Comparison of ENCODE assay signal across 9 mouse cellular contexts in the genomic region with DNA sequence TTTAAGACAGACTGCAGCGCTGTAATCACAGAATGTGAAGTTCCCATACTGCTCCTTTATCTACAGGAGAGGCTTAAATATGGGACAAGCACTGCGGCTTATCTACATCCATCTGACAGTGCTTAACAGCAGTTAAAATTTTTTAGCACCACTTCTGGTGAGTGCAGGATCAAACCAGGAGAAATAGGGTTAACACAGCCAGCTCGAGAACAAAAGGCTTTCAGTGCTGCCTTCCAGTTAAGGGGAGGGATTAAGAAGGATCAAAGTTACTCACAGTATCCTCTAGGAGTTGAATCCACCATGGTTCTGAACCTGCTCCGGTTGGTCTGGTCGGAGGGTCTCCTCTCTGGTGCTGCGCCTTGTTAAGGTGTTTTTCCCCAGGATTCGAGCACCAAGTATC. TPM values are rescaled to one million over a fixed set of nuclear protein-coding genes. Genes with fewer than 3 reads are reported as not detected.
DNase-seq lines count a peak whose midpoint lies in the region; ATAC-seq and TF ChIP-seq lines count a peak whose summit lies in the region.
"Not testable (repeated sequence)": the region's sequence is repeated elsewhere in the genome, so short reads cannot be mapped to it uniquely, and the experiment has no call there.
"Had no signal": no experiment of that assay in that cellular context is flagged by ENCODE, and none has a peak within 500 bp of the region (broad histone marks: within the 10 kb centered on the region; RNA-seq: fewer than 3 reads in every experiment).

No protein-coding gene starts in this region.

- not testable (repeated sequence) for H3K9me3 ChIP-seq in forebrain, embryonic 13.5 days (replicated peaks); heart, embryonic 13.5 days; hindbrain, postnatal 0 days (ENCODE audit: low read length); limb, embryonic 10.5 days (replicated peaks); midbrain, postnatal 0 days (ENCODE audit: low read length); stomach, embryonic 16.5 days (replicated peaks; ENCODE audit: control insufficient read depth, low read length)

- ATAC-seq in forebrain, embryonic 13.5 days; heart, embryonic 13.5 days (ENCODE audit: extremely low read depth, insufficient number of reproducible peaks, low FRiP score, low TSS enrichment); hindbrain, postnatal 0 days; midbrain, postnatal 0 days (ENCODE audit: low FRiP score); stomach, embryonic 16.5 days (ENCODE audit: insufficient read depth, low FRiP score): not testable (repeated sequence)

- H3K4me2 ChIP-seq in forebrain, embryonic 13.5 days, result peak overlapping the region; percentile 54
- peak overlapping the region; percentile 67 for H3K4me2 ChIP-seq in heart, embryonic 13.5 days
- H3K4me2 ChIP-seq in hindbrain, postnatal 0 days (ENCODE audit: low read depth, low read length), result peak overlapping the region; percentile 50
- peak overlapping the region; percentile 41 for H3K4me2 ChIP-seq in midbrain, postnatal 0 days (ENCODE audit: low read depth, low read length, poor library complexity, severe bottlenecking)
- H3K4me2 ChIP-seq in stomach, embryonic 16.5 days (ENCODE audit: low read depth, low read length), result peak overlapping the region; percentile 44

- DNase-seq in embryo, embryonic 10.5 days (ENCODE audit: low spot score), result peak; percentile 47
- peak; percentile 14 for DNase-seq in hindbrain, postnatal 0 days (ENCODE audit: low spot score)
- not testable (repeated sequence) for DNase-seq in limb, embryonic 10.5 days (ENCODE audit: low spot score); lung, adult 2 months
- peak; percentile 32 for DNase-seq in midbrain, postnatal 0 days (ENCODE audit: low spot score)

- H3K36me3 ChIP-seq in forebrain, embryonic 13.5 days (ENCODE audit: poor library complexity, severe bottlenecking); heart, embryonic 13.5 days; hindbrain, postnatal 0 days (ENCODE audit: insufficient read depth, low read length); limb, embryonic 10.5 days; midbrain, postnatal 0 days (ENCODE audit: insufficient read depth, low read length); stomach, embryonic 16.5 days (ENCODE audit: control insufficient read depth, insufficient read depth, low read length): not testable (repeated sequence)

- TF ChIP-seq POLR2A in lung, adult 2 months (IDR thresholded peaks at IDR 0.05; ENCODE audit: borderline replicate concordance, extremely low read depth, low read depth, low read length), result not testable (repeated sequence)

- H3K4me3 ChIP-seq in forebrain, embryonic 13.5 days, result peak overlapping the region; percentile 54
- peak overlapping the region; percentile 62 for H3K4me3 ChIP-seq in heart, embryonic 13.5 days
- H3K4me3 ChIP-seq in hindbrain, postnatal 0 days (ENCODE audit: low read length), result peak overlapping the region; percentile 59
- peak overlapping the region; percentile 57 for H3K4me3 ChIP-seq in limb, embryonic 10.5 days
- H3K4me3 ChIP-seq in lung, adult 2 months (replicated peaks; ENCODE audit: extremely low read depth, low read depth, low read length), result peak overlapping the region; percentile 34
- H3K4me3 ChIP-seq in midbrain, postnatal 0 days (ENCODE audit: low read depth, low read length), result peak overlapping the region; percentile 57
- peak overlapping the region; percentile 57 for H3K4me3 ChIP-seq in stomach, embryonic 16.5 days (replicated peaks; ENCODE audit: low read length)

- peak overlapping the region; percentile 70 for H3K9ac ChIP-seq in forebrain, embryonic 13.5 days
- peak overlapping the region; percentile 77 for H3K9ac ChIP-seq in heart, embryonic 13.5 days
- not testable (repeated sequence) for H3K9ac ChIP-seq in hindbrain, postnatal 0 days (replicated peaks; ENCODE audit: low read length); midbrain, postnatal 0 days (replicated peaks; ENCODE audit: low read length, poor library complexity, severe bottlenecking)
- H3K9ac ChIP-seq in stomach, embryonic 16.5 days (ENCODE audit: low read length), result peak overlapping the region; percentile 50; the same call in 1 of the 2 replicates

- H3K27me3 ChIP-seq in forebrain, embryonic 13.5 days; heart, embryonic 13.5 days (replicated peaks); hindbrain, postnatal 0 days (ENCODE audit: insufficient read depth, low read length); limb, embryonic 10.5 days (ENCODE audit: low read depth, poor library complexity, severe bottlenecking); midbrain, postnatal 0 days (ENCODE audit: insufficient read depth, low read length); stomach, embryonic 16.5 days (ENCODE audit: control insufficient read depth, insufficient read depth, low read length): not testable (repeated sequence)

- H3K4me1 ChIP-seq in forebrain, embryonic 13.5 days; heart, embryonic 13.5 days; hindbrain, postnatal 0 days (ENCODE audit: insufficient read depth, low read length); limb, embryonic 10.5 days; lung, adult 2 months (ENCODE audit: control insufficient read depth, insufficient read depth, low read length); midbrain, postnatal 0 days (ENCODE audit: insufficient read depth, low read length); stomach, embryonic 16.5 days (ENCODE audit: control insufficient read depth, insufficient read depth, low read length): not testable (repeated sequence)

- not testable (repeated sequence) for TF ChIP-seq CTCF in hindbrain, postnatal 0 days (IDR thresholded peaks at IDR 0.05; ENCODE audit: low read depth); lung, adult 2 months (IDR thresholded peaks at IDR 0.05; ENCODE audit: insufficient read depth, low read length); midbrain, postnatal 0 days (IDR thresholded peaks at IDR 0.05)

- WGBS in forebrain, embryonic 13.5 days, result 14% methylated on average over 7 of the region's 7 CpGs
- 14% methylated on average over 7 of the region's 7 CpGs for WGBS in heart, embryonic 13.5 days
- WGBS in hindbrain, postnatal 0 days, result 17% methylated on average over 7 of the region's 7 CpGs
- 8% methylated on average over 7 of the region's 7 CpGs for WGBS in limb, embryonic 10.5 days
- WGBS in lung, adult 2 months, result 14% methylated on average over 7 of the region's 7 CpGs
- 9% methylated on average over 7 of the region's 7 CpGs for WGBS in midbrain, postnatal 0 days
- WGBS in stomach, embryonic 16.5 days, result 14% methylated on average over 7 of the region's 7 CpGs

- H3K27ac ChIP-seq in forebrain, embryonic 13.5 days, result peak overlapping the region; percentile 95; the same call in 1 of the 2 replicates
- H3K27ac ChIP-seq in heart, embryonic 13.5 days (replicated peaks), result peak overlapping the region; percentile 96
- peak overlapping the region; percentile 88 for H3K27ac ChIP-seq in hindbrain, postnatal 0 days
- H3K27ac ChIP-seq in limb, embryonic 10.5 days, result peak overlapping the region; percentile 90
- H3K27ac ChIP-seq in midbrain, postnatal 0 days (ENCODE audit: low read depth, low read length); stomach, embryonic 16.5 days (ENCODE audit: low read length): not testable (repeated sequence)

RNA-seq across cellular contexts. Expression of a gene that starts 1.4 kb away (rescaled TPM):
- 31.9 and 35.5 TPM in 2 replicates for polyA plus RNA-seq in forebrain, embryonic 13.5 days (2015; fragmentation: Nextera tagmentation; extraction: Ambion mirVana)
- 7.9 and 10.2 TPM in 2 replicates for polyA plus RNA-seq in heart, embryonic 13.5 days (2015; fragmentation: Nextera tagmentation; extraction: Ambion mirVana)
- total RNA-seq in hindbrain, postnatal 0 days (2014; rRNA removed), result 23.4 and 28.7 TPM in 2 replicates
- polyA plus RNA-seq in hindbrain, postnatal 0 days (2015; fragmentation: Nextera tagmentation; extraction: Ambion mirVana), result 21.3 and 24.0 TPM in 2 replicates
- 13.9 and 15.7 TPM in 2 replicates for polyA plus RNA-seq in limb, embryonic 10.5 days (2016; fragmentation: Nextera tagmentation; extraction: Ambion mirVana)
- polyA plus RNA-seq in lung, adult 2 months (2012; rRNA removed), result 3.7 and 6.3 TPM in 2 replicates
- 31.8 and 33.4 TPM in 2 replicates for total RNA-seq in midbrain, postnatal 0 days (2014; rRNA removed)
- polyA plus RNA-seq in midbrain, postnatal 0 days (2015; fragmentation: Nextera tagmentation; extraction: Ambion mirVana), result 21.6 and 22.0 TPM in 2 replicates
- 9.4 and 9.8 TPM in 2 replicates for polyA plus RNA-seq in stomach, embryonic 16.5 days (2015; fragmentation: Nextera tagmentation; extraction: Ambion mirVana)
- total RNA-seq: CH12.LX had no signal
